Mouse (Mus musculus) brain, embryonic 18.5 days (tissue): ENCODE measurements around the gene Bbs1.
"Not testable (repeated sequence)": the region's sequence is repeated elsewhere in the genome, so short reads cannot be mapped to it uniquely, and the experiment has no call there.

Experiments used
- DNase-seq: peaks from one replicate; pipeline ENCODE4 v3.0.0-alpha.2; 2012; ENCODE audit warnings: low read depth, low spot score

The Bbs1 gene

GRCm38 (mm10) chr19:4905979-4906794 is at the start of gene Bbs1:
Bbs1 (minus strand) TSS chr19:4906628.
- DNase-seq, result peak; percentile 75

GRCm38 (mm10) chr19:4948641-4949040 is 42.2 kb upstream of the Bbs1 start:
- DNase-seq, result not testable (repeated sequence)

DNA sequence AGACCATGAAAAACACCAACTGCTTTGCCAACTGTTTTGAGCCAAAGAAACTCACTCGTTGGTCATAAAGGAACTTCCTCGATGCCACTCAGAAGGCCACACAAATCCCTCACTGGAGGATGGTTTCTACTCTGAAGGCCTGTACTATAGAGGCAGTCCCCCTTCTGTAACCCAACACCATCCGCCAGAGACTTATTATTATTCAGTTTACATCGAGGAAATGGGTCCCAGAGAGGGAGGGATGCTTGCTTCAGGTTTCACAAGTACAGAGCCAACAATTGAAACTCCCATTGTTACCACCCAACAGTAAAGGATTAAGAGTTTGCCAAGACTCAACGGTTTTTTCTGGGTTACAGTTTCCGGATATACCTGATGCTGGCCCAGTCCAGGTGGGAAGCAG is 39.1 kb upstream of the Bbs1 start:
- DNase-seq, result no peak

- no peak for DNase-seq
Measured at GRCm38 (mm10) chr19:4943253-4943588, 36.8 kb upstream of the Bbs1 start.

DNA sequence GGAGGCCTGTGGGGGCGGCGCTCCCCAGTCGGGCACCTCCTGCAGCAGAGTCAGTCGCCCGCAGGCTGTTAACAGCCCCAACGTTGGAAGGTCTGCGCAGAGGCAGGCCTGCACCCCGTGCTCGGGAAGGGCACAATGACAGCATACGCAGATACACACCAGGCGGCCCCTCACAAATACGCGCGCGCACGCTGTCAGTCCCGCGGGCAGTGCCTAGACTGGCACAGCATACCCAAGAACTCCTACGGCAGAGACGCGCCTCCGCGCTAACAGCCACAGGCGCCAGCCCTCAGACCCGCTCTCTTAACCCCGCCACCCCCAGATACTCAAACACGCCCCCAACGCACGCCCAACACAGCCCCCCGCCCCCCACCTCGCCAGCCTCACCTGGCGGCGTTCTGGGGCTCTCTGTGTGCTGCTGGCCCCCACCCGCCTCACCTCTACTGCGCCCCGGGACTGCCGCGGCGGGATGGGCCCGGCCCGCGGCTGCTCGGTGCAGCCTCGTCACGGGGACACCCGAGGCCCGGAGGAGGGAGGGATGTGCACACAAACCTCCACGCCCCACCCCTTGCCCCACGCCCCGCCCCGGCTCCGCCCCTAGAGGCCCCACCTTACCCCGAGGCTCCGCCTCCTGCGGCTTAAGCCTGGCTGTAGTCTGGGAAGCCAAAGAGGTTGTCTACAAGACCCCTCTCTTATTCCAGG is 36.3 kb upstream of the Bbs1 start, which contains the start of gene Peli3:
Gene Peli3 (minus strand): TSS at position 577 of the 702 bp plus-strand sequence.
- DNase-seq, result peak; percentile 71

- DNase-seq, result no peak
Measured at GRCm38 (mm10) chr19:4937444-4938310, 31.2 kb upstream of the Bbs1 start.

GRCm38 (mm10) chr19:4936896-4937295 is 30.5 kb upstream of the Bbs1 start:
- DNase-seq, result no peak

GRCm38 (mm10) chr19:4928781-4929180 is 22.4 kb upstream of the Bbs1 start:
- DNase-seq, result no peak

DNA sequence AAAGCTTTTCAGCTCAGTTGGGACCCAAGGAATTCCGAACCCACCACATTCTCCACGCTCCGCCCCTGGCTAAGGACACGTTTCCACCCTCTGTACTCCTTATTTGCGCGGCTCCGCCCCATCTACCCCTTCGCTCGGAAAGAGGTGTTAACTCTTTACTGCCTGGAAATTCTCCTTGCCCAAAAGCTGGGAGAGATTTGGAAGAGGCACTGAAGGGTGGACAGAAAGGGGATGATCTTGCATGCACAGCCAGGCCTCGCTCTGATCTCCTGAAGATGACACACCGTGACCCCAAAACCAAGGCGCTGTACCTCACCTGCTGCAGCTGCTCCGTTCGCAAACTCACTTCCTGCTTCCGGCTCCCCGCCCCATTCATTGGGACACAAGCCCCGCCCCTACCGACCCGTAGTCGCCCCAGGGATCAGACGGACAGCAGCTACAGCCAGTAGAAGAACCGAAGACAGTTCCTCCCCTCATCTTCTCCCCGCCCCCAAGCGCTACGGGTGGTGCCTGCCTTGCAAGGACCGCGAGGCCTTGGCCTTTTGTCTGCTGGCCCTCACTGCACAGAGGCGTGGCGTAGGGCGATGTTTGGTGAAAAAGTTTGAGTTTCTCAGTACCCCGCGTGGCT is 21.6 kb upstream of the Bbs1 start, which contains the start of gene Dpp3:
Gene Dpp3 (minus strand): TSS at position 384 of the 628 bp plus-strand sequence.
- DNase-seq, result peak; percentile 93

GRCm38 (mm10) chr19:4925121-4925860 is 18.9 kb upstream of the Bbs1 start:
- DNase-seq, result no peak

- no peak for DNase-seq
Measured at GRCm38 (mm10) chr19:4919652-4920051, 13.2 kb upstream of the Bbs1 start.

DNA sequence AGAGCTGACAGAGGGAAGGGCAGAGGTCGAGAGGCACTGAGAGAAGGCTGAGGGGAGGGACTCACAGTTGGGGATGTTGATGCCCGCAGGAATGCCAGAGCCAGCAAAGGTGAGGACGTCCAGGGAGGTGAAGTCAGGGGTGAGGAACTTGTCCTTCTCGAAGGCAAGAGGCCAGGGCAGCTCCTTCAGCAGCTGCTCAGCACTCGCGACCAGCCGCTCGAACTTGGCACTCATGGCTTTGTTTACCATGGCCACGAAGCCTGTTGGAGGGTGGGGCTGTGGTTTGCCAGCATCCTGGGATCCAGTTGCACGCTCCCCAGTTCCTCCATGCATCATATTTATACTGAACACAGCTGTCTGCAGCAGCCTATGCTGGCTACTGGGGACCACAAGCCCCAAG is 10.4 kb upstream of the Bbs1 start:
- no peak for DNase-seq

DNA sequence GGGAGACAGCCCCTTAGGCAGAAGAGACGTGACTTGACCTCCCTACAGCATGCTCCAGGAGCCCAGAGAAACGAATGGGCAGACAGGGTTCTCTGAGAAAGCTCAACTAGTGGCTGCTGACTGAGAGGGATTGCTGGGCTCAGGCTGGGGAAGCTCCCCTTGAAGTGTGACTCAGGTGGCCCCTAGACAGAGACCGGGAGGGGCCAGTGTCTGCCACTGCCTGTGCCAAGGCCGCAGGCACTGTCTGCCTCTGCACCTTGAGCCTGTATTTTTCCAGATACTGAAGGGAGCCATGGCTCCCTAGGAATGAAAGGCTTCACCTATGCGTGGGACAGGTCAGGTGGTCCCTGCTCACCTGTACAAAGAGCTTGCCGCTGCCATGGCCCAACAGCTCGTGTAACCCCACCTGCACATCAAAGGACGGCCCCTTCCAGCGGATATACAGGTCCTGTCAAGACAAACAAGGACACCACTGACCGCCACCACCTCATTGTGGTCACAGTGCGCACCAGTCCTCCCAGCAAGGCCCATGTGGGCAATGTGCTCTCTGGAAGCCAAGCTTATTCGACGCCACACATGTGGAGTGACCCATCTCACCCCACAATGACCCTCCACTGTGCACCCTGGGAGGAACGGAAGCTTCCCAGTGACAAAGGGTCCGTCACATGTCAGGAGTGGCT is 9.6 kb upstream of the Bbs1 start:
- DNase-seq, result no peak

- DNase-seq, result no peak
Measured at GRCm38 (mm10) chr19:4909376-4909775, 2.9 kb upstream of the Bbs1 start.

DNA sequence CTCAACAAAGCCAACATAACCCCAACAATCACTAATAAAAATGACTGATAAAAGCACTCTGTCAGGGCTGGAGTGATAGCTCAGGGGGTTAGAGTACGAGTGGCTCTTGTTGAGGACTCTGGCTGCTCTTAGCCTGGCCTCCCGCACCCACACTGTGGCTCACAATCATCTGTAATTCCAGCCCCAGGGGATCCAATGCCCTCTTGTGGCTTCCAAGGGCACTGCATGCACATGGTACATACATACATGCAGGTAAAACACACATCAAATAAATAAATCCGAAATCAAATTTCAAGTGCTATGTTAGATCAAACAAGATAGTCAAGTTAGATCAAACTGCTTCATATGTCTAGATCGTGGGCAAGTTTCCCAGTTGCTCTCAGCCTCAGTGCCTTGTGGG is 1.7 kb upstream of the Bbs1 start:
- no peak for DNase-seq

DNA sequence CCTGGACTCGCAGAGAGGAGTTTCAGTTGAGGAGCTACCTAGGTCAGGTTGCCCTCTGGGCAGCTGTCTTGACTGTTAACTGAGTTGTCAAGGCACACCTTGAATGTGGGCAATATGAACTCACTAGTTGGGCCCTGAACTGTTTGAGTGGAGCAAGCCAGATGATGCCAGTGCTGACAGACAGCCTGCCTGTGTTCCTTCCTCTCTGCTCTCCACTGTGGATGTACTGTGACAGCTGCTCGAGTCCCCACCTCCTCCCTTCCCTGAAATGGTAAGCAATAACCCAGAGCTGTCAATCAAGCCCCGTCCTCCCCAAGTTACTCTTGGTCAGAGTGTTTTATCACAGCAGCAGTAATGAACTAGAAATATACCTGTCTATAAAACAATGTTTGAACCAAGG is 6.5 kb downstream of the Bbs1 start:
- DNase-seq, result no peak

- DNase-seq, result no peak
Measured at GRCm38 (mm10) chr19:4898972-4899371, 7.5 kb downstream of the Bbs1 start.

GRCm38 (mm10) chr19:4896780-4897520 is 9.5 kb downstream of the Bbs1 start:
- no peak for DNase-seq

GRCm38 (mm10) chr19:4891798-4892197 is 14.6 kb downstream of the Bbs1 start:
- DNase-seq, result no peak

- DNase-seq, result no peak
Measured at GRCm38 (mm10) chr19:4889791-4890190, 16.6 kb downstream of the Bbs1 start.
